Mouse (Mus musculus) hindbrain, embryonic 12.5 days (tissue): ENCODE measurements around the gene Ttc22. TPM values are rescaled to one million over a fixed set of nuclear protein-coding genes. Genes with fewer than 3 reads are reported as not detected.

Experiments
- ATAC-seq: fragments of 200-750 bp; cut with Nextera tagmentation; 2 replicates; pipeline ENCODE4 v1.8.0; 2017; ENCODE audit warnings: moderate TSS enrichment; ENCODE audit not compliant: low FRiP score
- H3K27ac ChIP-seq: fragments of 300-500 bp; sonication (generic); 2 replicates; pipeline ENCODE4 v1.5.1; 2016; ENCODE audit warnings: mild to moderate bottlenecking
- H3K27me3 ChIP-seq: fragments of 300-500 bp; sonication (generic); 2 replicates; pipeline ENCODE4 v1.6.1; 2016; ENCODE audit warnings: mild to moderate bottlenecking
- H3K36me3 ChIP-seq: fragments of 300-500 bp; sonication (generic); 2 replicates; pipeline ENCODE4 v1.6.1; 2016; ENCODE audit warnings: mild to moderate bottlenecking
- H3K4me1 ChIP-seq: fragments of 300-500 bp; sonication (generic); 2 replicates; pipeline ENCODE4 v1.6.1; 2016
- H3K4me2 ChIP-seq: fragments of 300-500 bp; sonication (generic); replicated peaks from 2 replicates; pipeline ENCODE4 v1.6.1; 2016; ENCODE audit warnings: mild to moderate bottlenecking
- H3K4me3 ChIP-seq: fragments of 300-500 bp; sonication (generic); 2 replicates; pipeline ENCODE4 v1.5.1; 2016; ENCODE audit warnings: mild to moderate bottlenecking
- H3K9ac ChIP-seq: fragments of 300-500 bp; sonication (generic); 2 replicates; pipeline ENCODE4 v1.6.1; 2016; ENCODE audit warnings: mild to moderate bottlenecking, moderate library complexity
- H3K9me3 ChIP-seq: fragments of 300-500 bp; sonication (generic); replicated peaks from 2 replicates; pipeline ENCODE4 v1.6.1; 2016; ENCODE audit warnings: mild to moderate bottlenecking
- WGBS: fragments of 180-500 bp; shearing (Covaris S2); methylation state at CpG from one replicate; pipeline ENCODE4 v1.1.7; 2016; 5-methylcytosine and 5-hydroxymethylcytosine counted together
- polyA plus RNA-seq: library from polyadenylated mRNA; unstranded; fragments of >200 nt; fragmentation: Nextera tagmentation; extraction: Ambion mirVana; gene quantifications from 2 replicates; pipeline ENCODE4 v1.2.1, GENCODE M21; 2016

The Ttc22 gene
- polyA plus RNA-seq, 1 experiment from 2014 or later: 0.68 TPM

DNA sequence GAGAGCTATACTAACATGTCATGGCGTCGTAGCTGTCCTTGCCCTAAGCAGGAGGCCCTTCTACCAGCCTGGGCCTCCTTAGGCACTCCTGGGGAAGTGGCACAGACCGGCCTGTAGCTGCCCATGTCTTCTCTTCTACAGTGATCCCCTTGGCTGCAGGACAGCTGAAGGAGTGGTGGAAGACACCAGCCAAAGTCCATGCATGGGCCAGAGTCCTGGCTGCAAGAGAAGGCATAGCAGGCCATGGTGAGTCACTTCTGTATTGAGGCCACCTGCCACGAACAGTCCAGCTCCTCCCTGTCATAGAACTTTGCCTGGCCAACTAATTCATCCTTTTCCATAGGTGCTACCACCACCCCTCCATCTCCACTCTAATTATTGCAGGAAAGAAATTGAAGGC lies 3.3 kb upstream of the Ttc22 start:
- no peak overlapping the region for H3K4me2 ChIP-seq
- no peaks in the 10 kb centered on the region for H3K9me3 ChIP-seq
- H3K36me3 ChIP-seq: no peaks in the 10 kb centered on the region
- H3K27ac ChIP-seq: no peak overlapping the region
- no peak overlapping the region for H3K9ac ChIP-seq
- no peak overlapping the region for H3K4me3 ChIP-seq
- WGBS: 88% methylated on average over 4 of the region's 4 CpGs
- H3K27me3 ChIP-seq: peaks cover 43% of the 10 kb centered on the region
- H3K4me1 ChIP-seq: peaks cover 13% of the 10 kb centered on the region
- no peak for ATAC-seq

GRCm38 (mm10) chr4:106621428-106621827 lies 804 bp upstream of the Ttc22 start:
- Histone ChIP-seq H3K4me2 (no peak overlapping the region), H3K27ac (no peak overlapping the region), H3K4me1 (peaks cover 10% of the 10 kb centered on the region), H3K9me3 (no peaks in the 10 kb centered on the region), H3K36me3 (no peaks in the 10 kb centered on the region), H3K9ac (no peak overlapping the region), H3K4me3 (no peak overlapping the region), H3K27me3 (peaks cover 55% of the 10 kb centered on the region)
- no peak for ATAC-seq
- WGBS: 76% methylated on average over 3 of the region's 3 CpGs

DNA sequence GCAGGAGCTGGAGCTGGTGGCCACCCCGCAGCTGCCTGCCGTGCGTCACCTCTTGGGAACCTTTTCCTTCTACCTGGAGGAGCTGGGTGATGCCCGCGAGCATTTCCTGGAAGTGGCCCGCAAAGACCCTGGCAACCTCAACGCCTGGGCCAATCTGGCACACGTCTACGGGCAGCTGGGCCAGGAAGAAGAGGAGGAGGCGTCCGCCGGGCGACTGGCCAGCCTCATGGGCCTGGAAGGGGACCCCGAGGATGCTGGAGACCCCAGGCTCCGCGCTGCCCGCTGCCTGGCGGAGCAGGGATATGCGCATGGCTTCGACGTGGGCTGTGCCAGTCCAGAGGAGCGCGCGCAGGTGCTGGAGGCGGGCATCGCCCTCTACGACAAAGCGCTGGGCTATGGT lies 480 bp downstream of the Ttc22 start:
- WGBS: 31% methylated on average over 28 of the region's 28 CpGs
- peaks cover 48% of the 10 kb centered on the region for H3K27me3 ChIP-seq
- no peaks in the 10 kb centered on the region for H3K36me3 ChIP-seq
- no peak overlapping the region for H3K9ac ChIP-seq
- H3K4me1 ChIP-seq: no peaks in the 10 kb centered on the region
- H3K4me3 ChIP-seq: no peak overlapping the region
- no peak for ATAC-seq
- no peak overlapping the region for H3K27ac ChIP-seq
- no peaks in the 10 kb centered on the region for H3K9me3 ChIP-seq
- H3K4me2 ChIP-seq: no peak overlapping the region

GRCm38 (mm10) chr4:106624271-106624670 lies 2.0 kb downstream of the Ttc22 start:
- ATAC-seq: no peak
- Histone ChIP-seq H3K4me1 (no peaks in the 10 kb centered on the region), H3K9me3 (no peaks in the 10 kb centered on the region), H3K9ac (no peak overlapping the region), H3K4me3 (no peak overlapping the region), H3K27ac (no peak overlapping the region), H3K4me2 (no peak overlapping the region), H3K36me3 (no peaks in the 10 kb centered on the region), H3K27me3 (peaks cover 48% of the 10 kb centered on the region)
- WGBS: 89% methylated on average over 10 of the region's 10 CpGs

- Histone ChIP-seq H3K27me3 (peaks cover 34% of the 10 kb centered on the region), H3K36me3 (no peaks in the 10 kb centered on the region), H3K4me2 (no peak overlapping the region), H3K9ac (no peak overlapping the region), H3K27ac (no peak overlapping the region), H3K4me1 (peaks cover 10% of the 10 kb centered on the region), H3K9me3 (no peaks in the 10 kb centered on the region), H3K4me3 (no peak overlapping the region)
- WGBS: 84% methylated on average over 5 of the region's 5 CpGs
- no peak for ATAC-seq
Observed at GRCm38 (mm10) chr4:106627809-106628208, 5.6 kb downstream of the Ttc22 start.

DNA sequence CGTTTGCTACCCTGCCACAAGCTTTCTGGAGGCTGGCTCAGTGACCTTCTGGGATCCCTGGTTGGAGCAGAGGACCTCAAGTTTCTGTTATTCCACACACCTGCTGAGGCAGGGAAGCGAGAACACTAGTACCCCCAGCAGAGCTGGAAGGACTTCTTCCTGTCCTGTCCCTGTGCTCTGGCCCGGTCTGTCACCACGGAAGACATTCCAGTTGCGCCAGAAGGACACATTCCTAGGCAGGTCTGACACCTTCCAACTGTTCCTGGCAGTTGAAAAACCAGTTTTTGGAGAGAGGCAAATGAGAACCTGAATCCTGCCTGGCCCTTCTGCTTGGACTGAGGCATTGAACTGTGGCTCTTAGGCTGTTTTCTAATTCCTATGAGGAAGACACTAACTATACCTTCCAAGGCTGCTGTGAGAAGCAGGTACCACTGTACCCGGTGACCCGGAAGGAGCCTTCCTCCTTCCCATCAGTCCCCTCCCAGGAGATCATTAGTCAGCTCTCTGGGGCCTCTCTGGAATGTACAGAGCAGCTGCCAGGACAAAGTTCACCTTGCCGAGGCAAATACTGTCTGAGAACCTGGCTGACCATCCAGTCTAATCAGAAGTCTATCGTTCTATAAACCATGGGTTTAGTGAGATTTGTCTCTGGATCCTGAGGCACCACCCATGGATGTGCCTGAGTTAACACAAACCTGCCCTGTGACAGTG lies 6.6 kb downstream of the Ttc22 start:
- H3K27me3 ChIP-seq: peaks cover 24% of the 10 kb centered on the region
- ATAC-seq: no peak
- peaks cover 18% of the 10 kb centered on the region for H3K4me1 ChIP-seq
- no peak overlapping the region for H3K9ac ChIP-seq
- H3K27ac ChIP-seq: no peak overlapping the region
- no peaks in the 10 kb centered on the region for H3K36me3 ChIP-seq
- WGBS: 58% methylated on average over 9 of the region's 9 CpGs
- no peak overlapping the region for H3K4me2 ChIP-seq
- no peaks in the 10 kb centered on the region for H3K9me3 ChIP-seq
- no peak overlapping the region for H3K4me3 ChIP-seq

- H3K4me1 ChIP-seq: peaks cover 21% of the 10 kb centered on the region
- no peak overlapping the region for H3K27ac ChIP-seq
- no peaks in the 10 kb centered on the region for H3K36me3 ChIP-seq
- peaks cover 18% of the 10 kb centered on the region for H3K27me3 ChIP-seq
- no peak overlapping the region for H3K4me3 ChIP-seq
- WGBS: 80% methylated on average over 5 of the region's 5 CpGs
- H3K9me3 ChIP-seq: no peaks in the 10 kb centered on the region
- no peak for ATAC-seq
- H3K9ac ChIP-seq: no peak overlapping the region
- no peak overlapping the region for H3K4me2 ChIP-seq
Observed at GRCm38 (mm10) chr4:106629374-106629773, 7.1 kb downstream of the Ttc22 start.

DNA sequence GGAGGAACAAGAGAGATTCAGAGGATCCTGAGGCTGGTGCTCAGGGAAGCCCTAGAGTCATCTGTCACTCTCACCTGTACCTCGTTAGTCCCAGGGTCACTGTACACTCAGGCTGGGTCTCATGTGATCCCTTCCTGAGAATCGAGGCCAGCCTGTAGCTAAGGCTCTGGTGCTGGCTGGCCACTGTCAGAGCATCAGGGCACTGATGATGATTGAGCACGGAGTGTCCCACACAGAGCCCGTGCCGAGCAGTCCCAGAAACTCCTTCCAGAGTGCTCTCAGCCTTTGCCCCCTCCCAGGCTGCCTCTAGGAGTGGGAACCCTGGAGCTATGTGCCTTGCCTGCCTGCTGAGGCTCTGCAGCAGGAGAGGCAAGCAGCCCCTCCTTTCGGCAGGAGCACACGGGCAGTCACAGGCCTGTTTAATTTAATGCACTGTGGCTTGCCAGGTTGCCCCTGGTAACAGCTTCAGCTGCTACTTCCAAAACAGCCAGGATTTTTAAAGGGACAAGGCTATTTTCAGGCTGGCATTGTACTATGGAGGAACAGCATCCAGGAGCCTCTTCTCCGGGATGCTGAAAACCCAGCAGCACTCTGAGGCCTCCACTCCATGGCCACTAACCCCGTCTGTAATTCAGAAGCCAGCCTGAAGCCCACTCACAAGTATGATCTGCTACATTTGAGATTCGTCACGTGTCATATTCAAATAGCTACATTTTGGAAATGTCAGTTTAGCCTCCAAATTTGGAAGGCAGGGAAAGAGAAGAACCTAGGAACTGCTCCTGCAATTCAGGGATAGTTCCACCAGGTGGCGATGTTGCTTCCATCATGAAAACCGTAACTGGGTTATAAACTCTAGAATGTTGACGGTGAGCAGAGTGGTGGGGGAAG lies 8.3 kb downstream of the Ttc22 start:
- Histone ChIP-seq H3K27ac (peak overlapping the region; percentile 62; the same call in 1 of the 2 replicates), H3K9ac (no peak overlapping the region), H3K9me3 (no peaks in the 10 kb centered on the region), H3K27me3 (peaks cover 9% of the 10 kb centered on the region), H3K4me3 (no peak overlapping the region), H3K4me2 (peak overlapping the region; percentile 26), H3K4me1 (peaks cover 21% of the 10 kb centered on the region), H3K36me3 (no peaks in the 10 kb centered on the region)
- WGBS: 24% methylated on average over 14 of the region's 14 CpGs
- peak; percentile 75 for ATAC-seq

- Histone ChIP-seq H3K27me3 (peaks cover 3% of the 10 kb centered on the region; the same call in 1 of the 2 replicates), H3K27ac (no peak overlapping the region), H3K4me2 (no peak overlapping the region), H3K9me3 (no peaks in the 10 kb centered on the region), H3K9ac (no peak overlapping the region), H3K4me3 (no peak overlapping the region), H3K4me1 (peaks cover 21% of the 10 kb centered on the region), H3K36me3 (no peaks in the 10 kb centered on the region)
- 50% methylated on average over 1 of the region's 3 CpGs for WGBS
- no peak for ATAC-seq
Observed at GRCm38 (mm10) chr4:106632313-106632712, 10.1 kb downstream of the Ttc22 start.

DNA sequence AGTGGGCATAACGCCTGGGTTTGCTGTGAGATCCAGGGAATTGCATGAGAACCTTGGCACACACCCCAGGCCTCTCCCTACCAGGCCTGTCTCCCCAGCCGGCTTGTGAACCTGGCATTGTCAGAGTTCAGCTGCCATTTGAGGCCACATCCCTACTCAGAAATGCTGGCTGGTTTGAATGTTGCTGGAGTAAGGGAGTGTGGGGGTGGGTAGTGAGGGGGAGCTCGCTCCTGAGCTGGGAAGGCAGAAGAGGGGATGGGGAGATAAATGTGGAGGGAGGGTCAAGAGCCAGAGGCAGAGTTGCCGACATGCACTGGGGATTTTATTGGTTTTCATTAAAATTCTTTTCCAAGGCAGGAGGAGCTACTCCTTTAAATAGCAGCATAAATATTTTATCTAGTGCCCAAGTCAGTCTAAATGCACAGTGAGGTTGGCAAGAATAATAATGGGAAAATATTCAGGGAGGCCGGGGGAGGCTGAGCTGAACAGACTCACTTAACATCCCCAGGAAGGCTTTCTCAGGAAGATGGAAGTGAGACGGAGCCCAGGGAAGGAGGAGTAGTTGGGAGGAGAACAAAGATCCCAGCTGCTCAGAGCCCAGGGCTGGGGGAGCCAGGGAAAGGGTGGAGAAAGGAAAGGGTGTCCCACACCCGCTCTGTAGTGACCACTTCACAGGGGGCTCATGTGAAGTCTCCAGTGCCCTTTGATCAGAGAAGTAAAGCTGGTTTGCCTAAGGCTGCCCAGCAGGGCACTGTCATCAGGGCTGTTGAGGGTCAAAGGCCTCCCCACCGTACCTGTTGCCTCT lies 11.3 kb downstream of the Ttc22 start:
- WGBS: 27% methylated on average over 8 of the region's 8 CpGs
- H3K4me1 ChIP-seq: peaks cover 21% of the 10 kb centered on the region

DNA sequence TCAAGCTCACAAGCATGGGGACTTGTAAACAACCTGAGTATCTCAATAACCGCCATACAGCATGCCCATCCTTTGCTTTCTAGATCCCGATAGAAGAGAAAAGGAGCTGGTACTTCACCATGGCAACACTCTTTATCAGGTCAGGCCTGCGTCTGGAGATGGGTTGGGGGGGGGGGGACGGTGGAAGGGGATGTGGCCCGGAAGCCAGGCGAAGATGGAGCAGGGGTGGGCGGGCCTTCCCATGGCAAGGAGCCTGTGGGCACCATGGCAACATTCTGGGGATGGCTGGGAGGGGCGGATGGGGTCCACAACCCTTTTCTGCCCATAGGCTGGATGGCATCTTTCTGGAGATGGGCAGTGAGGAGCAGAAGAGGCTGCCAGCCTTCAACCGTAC lies 11.9 kb downstream of the Ttc22 start:
- Histone ChIP-seq H3K27ac (peak overlapping the region; percentile 71; the same call in 1 of the 2 replicates), H3K27me3 (peaks cover 3% of the 10 kb centered on the region; the same call in 1 of the 2 replicates), H3K4me3 (no peak overlapping the region), H3K9ac (no peak overlapping the region), H3K4me1 (peaks cover 21% of the 10 kb centered on the region), H3K9me3 (no peaks in the 10 kb centered on the region), H3K36me3 (no peaks in the 10 kb centered on the region), H3K4me2 (no peak overlapping the region)
- no peak for ATAC-seq
- WGBS: 54% methylated on average over 8 of the region's 9 CpGs

More for the DNA sequence above, 11.3 kb downstream of the Ttc22 start:
- H3K27ac ChIP-seq: peak overlapping the region; percentile 71
- H3K9me3 ChIP-seq: no peaks in the 10 kb centered on the region
- no peak overlapping the region for H3K4me2 ChIP-seq
- H3K27me3 ChIP-seq: peaks cover 3% of the 10 kb centered on the region; the same call in 1 of the 2 replicates
- ATAC-seq: 0 out of 2 replicates have a peak, but pooled peaks have one; percentile 32
- H3K36me3 ChIP-seq: no peaks in the 10 kb centered on the region
- no peak overlapping the region for H3K4me3 ChIP-seq
- H3K9ac ChIP-seq: no peak overlapping the region
